Mouse (Mus musculus) CH12.LX (cell line): ENCODE measurements around the gene Tfap2e.

Experiments
- BHLHE40 ChIP-seq: IDR thresholded peaks from 2 replicates; pipeline ENCODE4 v1.6.1; 2011; ENCODE audit warnings: mild to moderate bottlenecking, low read depth, low read length, improper control_type of control experiment
- CTCF ChIP-seq, 2 experiments: IDR thresholded peaks in 1 of 2; conservative IDR thresholded peaks in 1 of 2; 2 replicates each; pipeline ENCODE4 v1.5.1; 2011 to 2012; ENCODE audit warnings: low read depth in 2 of 2, low read length in 2 of 2, improper control_type of control experiment in 1 of 2, inconsistent platforms in 1 of 2, mild to moderate bottlenecking in 1 of 2, moderate library complexity in 1 of 2
- E2F4 ChIP-seq: IDR thresholded peaks from 2 replicates; pipeline ENCODE4 v1.6.1; 2011; ENCODE audit warnings: low read depth, low read length, improper control_type of control experiment; ENCODE audit not compliant: insufficient replicate concordance
- MAFK ChIP-seq: IDR thresholded peaks from 2 replicates; pipeline ENCODE4 v1.6.1; 2011; ENCODE audit warnings: low read length, improper control_type of control experiment; ENCODE audit not compliant: insufficient replicate concordance
- POLR2A ChIP-seq: IDR thresholded peaks from 2 replicates; pipeline ENCODE4 v1.6.1; 2011; ENCODE audit warnings: low read depth, mild to moderate bottlenecking, improper control_type of control experiment, low read length

- no peak for TF ChIP-seq CTCF (conservative IDR thresholded peaks at IDR 0.05 in 1 of 2, IDR thresholded peaks at IDR 0.05 in 1 of 2; ENCODE audit: low read depth in 2 of 2, low read length in 2 of 2)
- no peak for TF ChIP-seq E2F4
- no peak for TF ChIP-seq POLR2A
- TF ChIP-seq MAFK, result no peak
- no peak for TF ChIP-seq BHLHE40
Measured at GRCm38 (mm10) chr4:126750863-126751555, 15.0 kb upstream of the Tfap2e start.
